Mouse (Mus musculus): ENCODE measurements at regions not wholly inside any gene's neighbourhood (a gene's known extent, or its start where the extent isn't known, plus 50 kb on each side); places are given as distances from the start of the nearest gene placed in this dataset.

- no peaks in the 10 kb centered on the region for H3K4me1 ChIP-seq (ENCODE audit: control insufficient read depth, insufficient read depth, low read length)
- no peak overlapping the region for H3K9ac ChIP-seq (ENCODE audit: low read depth, low read length)
- 64% methylated on average over 4 of the region's 4 CpGs for WGBS
- no peak for DNase-seq
- TF ChIP-seq EP300 (IDR thresholded peaks at IDR 0.05; ENCODE audit: insufficient read depth, low read depth, low read length) = no peak
- TF ChIP-seq POLR2A (IDR thresholded peaks at IDR 0.05; ENCODE audit: insufficient read depth, low read depth, low read length) = no peak
- no peak for TF ChIP-seq CTCF (IDR thresholded peaks at IDR 0.05)
- intact Hi-C loops (cut with DNase I) = no loop called here
- H3K36me3 ChIP-seq (ENCODE audit: control insufficient read depth, insufficient read depth, low read length) = no peaks in the 10 kb centered on the region
- no peaks in the 10 kb centered on the region for H3K79me2 ChIP-seq (replicated peaks; ENCODE audit: control insufficient read depth, insufficient read depth, low read length)
- H3K27ac ChIP-seq = no peak overlapping the region
- H3K27me3 ChIP-seq (ENCODE audit: control insufficient read depth, insufficient read depth, low read length) = no peaks in the 10 kb centered on the region
- no peak overlapping the region for H3K4me3 ChIP-seq
Measured at GRCm38 (mm10) chr1:71980624-71981023, 231.5 kb downstream of the Mreg start.

- WGBS = 79% methylated on average over 4 of the region's 4 CpGs
- no peak overlapping the region for H3K4me3 ChIP-seq
- no peak overlapping the region for H3K27ac ChIP-seq
- H3K4me1 ChIP-seq (ENCODE audit: control insufficient read depth, insufficient read depth, low read length) = no peaks in the 10 kb centered on the region
- DNase-seq = no peak
- H3K27me3 ChIP-seq (ENCODE audit: control insufficient read depth, insufficient read depth, low read length) = no peaks in the 10 kb centered on the region
- no peaks in the 10 kb centered on the region for H3K36me3 ChIP-seq (ENCODE audit: control insufficient read depth, insufficient read depth, low read length)
- no peak for TF ChIP-seq CTCF (IDR thresholded peaks at IDR 0.05)
- TF ChIP-seq POLR2A (IDR thresholded peaks at IDR 0.05; ENCODE audit: insufficient read depth, low read depth, low read length) = no peak
- TF ChIP-seq EP300 (IDR thresholded peaks at IDR 0.05; ENCODE audit: insufficient read depth, low read depth, low read length) = no peak
- no peak overlapping the region for H3K9ac ChIP-seq (ENCODE audit: low read depth, low read length)
- H3K79me2 ChIP-seq (replicated peaks; ENCODE audit: control insufficient read depth, insufficient read depth, low read length) = no peaks in the 10 kb centered on the region
- intact Hi-C loops (cut with DNase I) = no loop called here
Measured at GRCm38 (mm10) chr1:71979261-71979660, 232.8 kb downstream of the Mreg start.

- no peak overlapping the region for H3K9ac ChIP-seq (ENCODE audit: low read depth, low read length)
- WGBS = 89% methylated on average over 5 of the region's 5 CpGs
- H3K79me2 ChIP-seq (replicated peaks; ENCODE audit: control insufficient read depth, insufficient read depth, low read length) = no peaks in the 10 kb centered on the region
- no peaks in the 10 kb centered on the region for H3K27me3 ChIP-seq (ENCODE audit: control insufficient read depth, insufficient read depth, low read length)
- no peaks in the 10 kb centered on the region for H3K4me1 ChIP-seq (ENCODE audit: control insufficient read depth, insufficient read depth, low read length)
- intact Hi-C loops (cut with DNase I) = no loop called here
- DNase-seq = no peak
- no peak overlapping the region for H3K27ac ChIP-seq
- TF ChIP-seq CTCF (IDR thresholded peaks at IDR 0.05) (no peak), EP300 (IDR thresholded peaks at IDR 0.05; ENCODE audit: insufficient read depth, low read depth, low read length) (no peak), POLR2A (IDR thresholded peaks at IDR 0.05; ENCODE audit: insufficient read depth, low read depth, low read length) (no peak)
- no peaks in the 10 kb centered on the region for H3K36me3 ChIP-seq (ENCODE audit: control insufficient read depth, insufficient read depth, low read length)
- H3K4me3 ChIP-seq = no peak overlapping the region
Measured at GRCm38 (mm10) chr1:71977361-71977760, 234.7 kb downstream of the Mreg start.

GRCm38 (mm10) chr1:71974715-71975114 lies 237.4 kb downstream of the Mreg start:
- Histone ChIP-seq H3K4me3 (no peak overlapping the region), H3K36me3 (ENCODE audit: control insufficient read depth, insufficient read depth, low read length) (no peaks in the 10 kb centered on the region), H3K4me1 (ENCODE audit: control insufficient read depth, insufficient read depth, low read length) (no peaks in the 10 kb centered on the region), H3K9ac (ENCODE audit: low read depth, low read length) (no peak overlapping the region), H3K27me3 (ENCODE audit: control insufficient read depth, insufficient read depth, low read length) (no peaks in the 10 kb centered on the region), H3K27ac (no peak overlapping the region), H3K79me2 (replicated peaks; ENCODE audit: control insufficient read depth, insufficient read depth, low read length) (no peaks in the 10 kb centered on the region)
- 62% methylated on average over 4 of the region's 4 CpGs for WGBS
- peak in 1 of 2 experiments; percentile 17 for DNase-seq
- TF ChIP-seq EP300 (IDR thresholded peaks at IDR 0.05; ENCODE audit: insufficient read depth, low read depth, low read length) (no peak), CTCF (IDR thresholded peaks at IDR 0.05) (no peak), POLR2A (IDR thresholded peaks at IDR 0.05; ENCODE audit: insufficient read depth, low read depth, low read length) (no peak)
- intact Hi-C loops (cut with DNase I) = no loop called here

GRCm38 (mm10) chr1:71971943-71972342 lies 240.2 kb downstream of the Mreg start:
- no peaks in the 10 kb centered on the region for H3K4me1 ChIP-seq (ENCODE audit: control insufficient read depth, insufficient read depth, low read length)
- no peaks in the 10 kb centered on the region for H3K79me2 ChIP-seq (replicated peaks; ENCODE audit: control insufficient read depth, insufficient read depth, low read length)
- no peaks in the 10 kb centered on the region for H3K36me3 ChIP-seq (ENCODE audit: control insufficient read depth, insufficient read depth, low read length)
- no peak overlapping the region for H3K4me3 ChIP-seq
- H3K27me3 ChIP-seq (ENCODE audit: control insufficient read depth, insufficient read depth, low read length) = no peaks in the 10 kb centered on the region
- intact Hi-C loops (cut with DNase I) = no loop called here
- TF ChIP-seq CTCF (IDR thresholded peaks at IDR 0.05) = no peak
- TF ChIP-seq POLR2A (IDR thresholded peaks at IDR 0.05; ENCODE audit: insufficient read depth, low read depth, low read length) = no peak
- no peak for TF ChIP-seq EP300 (IDR thresholded peaks at IDR 0.05; ENCODE audit: insufficient read depth, low read depth, low read length)
- DNase-seq = peak; percentile 45 to 47
- no peak overlapping the region for H3K27ac ChIP-seq
- H3K9ac ChIP-seq (ENCODE audit: low read depth, low read length) = no peak overlapping the region
- 66% methylated on average over 6 of the region's 6 CpGs for WGBS

- H3K4me3 ChIP-seq = no peak overlapping the region
- no peak overlapping the region for H3K9ac ChIP-seq (ENCODE audit: low read depth, low read length)
- TF ChIP-seq CTCF (IDR thresholded peaks at IDR 0.05) (no peak), POLR2A (IDR thresholded peaks at IDR 0.05; ENCODE audit: insufficient read depth, low read depth, low read length) (no peak), EP300 (IDR thresholded peaks at IDR 0.05; ENCODE audit: insufficient read depth, low read depth, low read length) (no peak)
- H3K27ac ChIP-seq = no peak overlapping the region
- no peaks in the 10 kb centered on the region for H3K79me2 ChIP-seq (replicated peaks; ENCODE audit: control insufficient read depth, insufficient read depth, low read length)
- intact Hi-C loops (cut with DNase I) = no loop called here
- H3K4me1 ChIP-seq (ENCODE audit: control insufficient read depth, insufficient read depth, low read length) = no peaks in the 10 kb centered on the region
- no peaks in the 10 kb centered on the region for H3K36me3 ChIP-seq (ENCODE audit: control insufficient read depth, insufficient read depth, low read length)
- H3K27me3 ChIP-seq (ENCODE audit: control insufficient read depth, insufficient read depth, low read length) = no peaks in the 10 kb centered on the region
- 85% methylated on average over 2 of the region's 2 CpGs for WGBS
- no peak for DNase-seq
Measured at GRCm38 (mm10) chr1:71970771-71971170, 241.3 kb downstream of the Mreg start.
